Mouse (Mus musculus) embryonic facial prominence, embryonic 11.5 days (tissue): ENCODE data around the gene Gcdh. TPM values are rescaled to one million over a fixed set of nuclear protein-coding genes. Genes with fewer than 3 reads are reported as not detected.

Experiments used
- ATAC-seq: fragments of 200-750 bp; cut with Nextera tagmentation; replicated peaks from 2 replicates; pipeline ENCODE4 v1.8.0; 2017; ENCODE audit warnings: low read depth; ENCODE audit not compliant: insufficient number of reproducible peaks, low FRiP score, low TSS enrichment
- DNase-seq: peaks from one replicate; pipeline ENCODE4 v3.0.0-alpha.2; 2015; ENCODE audit warnings: low spot score
- H3K27ac ChIP-seq: fragments of 300-500 bp; sonication (generic); replicated peaks from 2 replicates; pipeline ENCODE4 v1.5.1; 2014; ENCODE audit warnings: mild to moderate bottlenecking, low read depth, low read length, control low read depth
- H3K27me3 ChIP-seq: fragments of 300-500 bp; sonication (generic); 2 replicates; pipeline ENCODE4 v1.6.1; 2014; ENCODE audit warnings: mild to moderate bottlenecking, low read length, moderate library complexity, mixed read lengths; ENCODE audit not compliant: control insufficient read depth, insufficient read depth
- H3K36me3 ChIP-seq: fragments of 300-500 bp; sonication (generic); replicated peaks from 2 replicates; pipeline ENCODE4 v1.6.1; 2014; ENCODE audit warnings: low read depth, mild to moderate bottlenecking, low read length, moderate library complexity, mixed read lengths; ENCODE audit not compliant: control insufficient read depth, insufficient read depth
- H3K4me1 ChIP-seq: fragments of 300-500 bp; sonication (generic); 2 replicates; pipeline ENCODE4 v1.6.1; 2014; ENCODE audit warnings: low read length, mixed read lengths; ENCODE audit not compliant: control insufficient read depth, insufficient read depth
- H3K4me2 ChIP-seq: fragments of 300-500 bp; sonication (generic); 2 replicates; pipeline ENCODE4 v1.6.1; 2014; ENCODE audit warnings: low read depth, mild to moderate bottlenecking, control low read depth, low read length, moderate library complexity
- H3K4me3 ChIP-seq: fragments of 300-500 bp; sonication (generic); 2 replicates; pipeline ENCODE4 v1.5.1; 2014; ENCODE audit warnings: low read depth, low read length, control low read depth
- H3K9ac ChIP-seq: fragments of 300-500 bp; sonication (generic); replicated peaks from 2 replicates; pipeline ENCODE4 v1.6.1; 2014; ENCODE audit warnings: mild to moderate bottlenecking, control low read depth, low read length
- H3K9me3 ChIP-seq: fragments of 300-500 bp; sonication (generic); replicated peaks from 2 replicates; pipeline ENCODE4 v1.6.1; 2016; ENCODE audit warnings: mild to moderate bottlenecking, low read length, inconsistent platforms, mixed read lengths; ENCODE audit not compliant: control insufficient read depth
- WGBS: fragments of 180-500 bp; shearing (Covaris S2); extraction: QIAGEN DNeasy Blood & Tissue Kit; methylation state at CpG from one replicate; pipeline ENCODE4 v1.1.7; 2014; 5-methylcytosine and 5-hydroxymethylcytosine counted together
- polyA plus RNA-seq: library from polyadenylated mRNA; unstranded; fragments of >200 nt; fragmentation: Nextera tagmentation; extraction: Ambion mirVana; gene quantifications from 2 replicates; pipeline ENCODE4 v1.2.1, GENCODE M21; 2014

Gene Gcdh
- polyA plus RNA-seq, 1 experiment from 2014 or later: 40.3 TPM

DNA sequence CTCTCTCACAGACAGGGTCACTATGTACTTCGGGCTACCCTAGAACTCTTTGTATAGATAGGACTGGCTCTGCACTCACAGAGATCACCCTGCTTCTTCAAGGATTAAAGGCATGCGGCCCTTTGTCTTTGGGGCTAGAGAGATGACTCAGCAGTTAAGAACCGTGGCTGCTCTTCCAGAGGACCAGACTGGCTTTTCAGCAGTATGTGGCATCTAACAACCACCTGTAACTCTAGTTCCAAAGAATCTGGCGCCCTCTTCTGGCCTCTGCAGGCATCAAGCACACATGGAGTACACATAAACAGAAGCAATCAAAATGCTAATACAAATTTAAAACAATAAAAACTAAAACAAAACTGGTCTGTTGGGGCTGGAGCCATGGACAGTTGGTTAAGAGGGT, 20.2 kb upstream of the Gcdh start:
- no peak for ATAC-seq
- no peaks in the 10 kb centered on the region for H3K36me3 ChIP-seq
- H3K27ac ChIP-seq: no peak overlapping the region
- WGBS: 35% methylated on average over 4 of the region's 4 CpGs
- DNase-seq: peak; percentile 41
- no peaks in the 10 kb centered on the region; the same call in 1 of the 2 replicates for H3K9me3 ChIP-seq
- no peak overlapping the region for H3K4me3 ChIP-seq
- H3K4me2 ChIP-seq: no peak overlapping the region
- peaks cover 33% of the 10 kb centered on the region for H3K27me3 ChIP-seq
- peaks cover 1% of the 10 kb centered on the region; the same call in 1 of the 2 replicates for H3K4me1 ChIP-seq
- no peak overlapping the region for H3K9ac ChIP-seq

DNA sequence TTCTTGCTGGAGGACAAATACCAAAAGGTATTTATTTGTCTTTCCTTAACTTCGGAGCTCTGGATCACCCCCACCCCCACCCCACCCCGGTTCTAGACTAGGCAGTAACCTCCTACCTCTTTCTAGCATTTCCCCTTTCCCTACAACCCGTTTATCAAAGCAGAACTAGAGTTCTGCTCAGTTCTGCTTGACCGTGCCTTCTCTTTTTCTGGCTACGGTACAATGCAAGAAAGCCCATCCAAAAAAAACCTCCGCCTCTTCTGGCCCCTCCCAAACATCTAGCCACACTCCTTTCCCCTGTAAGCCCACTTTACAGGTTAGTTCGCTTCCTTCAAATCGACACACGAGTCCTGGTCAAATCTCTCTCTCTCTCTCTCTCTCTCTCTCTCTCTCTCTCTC, 19.8 kb upstream of the Gcdh start:
- Histone ChIP-seq H3K27ac (no peak overlapping the region), H3K27me3 (peaks cover 34% of the 10 kb centered on the region)

DNA sequence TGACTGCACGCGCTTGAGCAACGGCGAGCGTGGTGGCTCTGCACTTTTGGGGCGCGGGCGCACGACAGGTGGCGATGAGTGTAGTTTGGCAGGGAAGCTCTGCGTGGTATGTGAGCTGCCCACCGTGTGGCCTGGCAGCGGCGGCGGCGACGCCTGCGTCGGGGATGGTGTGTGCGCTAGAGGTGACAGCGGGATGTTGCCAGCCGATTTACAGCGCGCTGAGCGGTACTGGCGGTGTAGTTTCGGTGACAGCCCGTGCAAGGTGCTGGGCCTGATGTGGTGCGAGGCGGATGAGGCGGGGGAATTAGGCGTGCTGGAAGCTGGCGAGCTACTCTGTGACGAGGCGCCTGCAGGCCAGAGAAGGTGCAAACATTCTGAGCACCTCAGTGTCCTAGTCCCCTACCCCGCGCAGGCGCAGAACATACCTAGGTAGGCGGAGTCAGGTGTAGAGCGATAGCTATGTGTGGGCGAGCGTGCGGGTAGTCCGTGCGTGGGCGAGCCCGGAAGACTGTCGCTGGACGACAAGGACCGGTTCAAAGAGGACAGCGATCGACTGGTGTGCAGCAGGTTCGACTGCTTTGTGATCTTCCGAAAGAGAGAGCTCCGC, 19.3 kb upstream of the Gcdh start:
- Histone ChIP-seq H3K4me2 (peak overlapping the region; percentile 81), H3K36me3 (no peaks in the 10 kb centered on the region), H3K4me3 (peak overlapping the region; percentile 39), H3K4me1 (peaks cover 3% of the 10 kb centered on the region; the same call in 1 of the 2 replicates), H3K9me3 (no peaks in the 10 kb centered on the region; the same call in 1 of the 2 replicates), H3K9ac (peak overlapping the region; percentile 43), H3K27me3 (peaks cover 33% of the 10 kb centered on the region), H3K27ac (no peak overlapping the region)
- 0 out of 2 replicates have a peak, but pooled peaks have one; percentile 11 for ATAC-seq
- peak; percentile 71 for DNase-seq
- WGBS: 1% methylated on average over 55 of the region's 55 CpGs

More for the DNA sequence above, 19.8 kb upstream of the Gcdh start:
- DNase-seq: no peak
- Histone ChIP-seq H3K36me3 (no peaks in the 10 kb centered on the region), H3K9me3 (no peaks in the 10 kb centered on the region; the same call in 1 of the 2 replicates), H3K9ac (peak overlapping the region; percentile 43), H3K4me1 (peaks cover 3% of the 10 kb centered on the region; the same call in 1 of the 2 replicates), H3K4me3 (peak overlapping the region; percentile 39), H3K4me2 (peak overlapping the region; percentile 81)
- WGBS: 16% methylated on average over 9 of the region's 9 CpGs
- no peak for ATAC-seq

DNA sequence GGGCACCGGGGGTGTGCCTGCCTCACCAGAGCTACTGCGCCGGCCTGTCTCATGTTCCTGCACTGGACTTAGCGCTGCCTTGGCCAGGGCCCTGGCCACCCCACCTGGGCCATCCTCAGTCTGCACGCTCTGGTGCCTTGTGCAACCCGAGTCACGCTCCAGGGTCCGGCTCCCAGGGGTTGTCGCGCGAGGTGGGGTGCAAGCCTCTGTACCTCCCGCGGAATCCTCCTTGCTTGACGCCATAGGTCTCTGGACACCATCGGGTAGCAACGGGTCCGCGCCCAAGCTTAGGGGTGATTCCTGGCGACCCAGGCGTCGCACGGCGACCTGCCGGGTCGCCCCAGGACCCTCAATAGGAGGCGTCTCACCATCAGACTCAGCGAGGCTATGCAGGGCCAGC, 18.7 kb upstream of the Gcdh start:
- Histone ChIP-seq H3K4me3 (peak overlapping the region; percentile 39; the same call in 1 of the 2 replicates), H3K27ac (no peak overlapping the region), H3K9ac (peak overlapping the region; percentile 43; the same call in 1 of the 2 replicates), H3K9me3 (no peaks in the 10 kb centered on the region; the same call in 1 of the 2 replicates), H3K4me2 (peak overlapping the region; percentile 81), H3K36me3 (no peaks in the 10 kb centered on the region), H3K4me1 (peaks cover 3% of the 10 kb centered on the region; the same call in 1 of the 2 replicates), H3K27me3 (peaks cover 28% of the 10 kb centered on the region)
- no peak for ATAC-seq
- WGBS: 23% methylated on average over 27 of the region's 27 CpGs
- no peak for DNase-seq

DNA sequence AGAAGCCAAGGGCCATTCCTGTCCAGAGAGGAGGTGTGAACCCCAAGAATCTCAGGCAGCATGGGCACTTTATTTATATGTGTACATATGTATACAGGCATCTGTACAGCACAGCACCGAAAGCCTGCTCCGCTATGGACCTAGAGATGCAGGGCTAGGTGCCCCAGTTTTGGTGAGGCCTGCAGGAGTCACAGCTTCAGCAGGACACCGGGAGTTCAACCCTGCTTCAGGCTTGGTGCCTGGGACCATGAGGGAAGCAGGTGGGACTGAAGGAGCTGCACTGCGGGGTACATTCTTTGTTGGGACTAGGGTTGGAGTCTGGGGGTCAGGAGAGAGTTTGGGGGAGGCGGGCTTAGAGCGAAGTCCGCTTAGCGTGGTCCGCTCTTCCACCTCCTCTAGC, 18.1 kb upstream of the Gcdh start:
- H3K9ac ChIP-seq: no peak overlapping the region
- peaks cover 28% of the 10 kb centered on the region for H3K27me3 ChIP-seq
- H3K4me3 ChIP-seq: no peak overlapping the region
- H3K36me3 ChIP-seq: no peaks in the 10 kb centered on the region
- DNase-seq (no peak), ATAC-seq (no peak)
- no peak overlapping the region for H3K27ac ChIP-seq
- no peaks in the 10 kb centered on the region; the same call in 1 of the 2 replicates for H3K9me3 ChIP-seq
- H3K4me1 ChIP-seq: peaks cover 3% of the 10 kb centered on the region; the same call in 1 of the 2 replicates
- 77% methylated on average over 9 of the region's 9 CpGs for WGBS
- H3K4me2 ChIP-seq: no peak overlapping the region

DNA sequence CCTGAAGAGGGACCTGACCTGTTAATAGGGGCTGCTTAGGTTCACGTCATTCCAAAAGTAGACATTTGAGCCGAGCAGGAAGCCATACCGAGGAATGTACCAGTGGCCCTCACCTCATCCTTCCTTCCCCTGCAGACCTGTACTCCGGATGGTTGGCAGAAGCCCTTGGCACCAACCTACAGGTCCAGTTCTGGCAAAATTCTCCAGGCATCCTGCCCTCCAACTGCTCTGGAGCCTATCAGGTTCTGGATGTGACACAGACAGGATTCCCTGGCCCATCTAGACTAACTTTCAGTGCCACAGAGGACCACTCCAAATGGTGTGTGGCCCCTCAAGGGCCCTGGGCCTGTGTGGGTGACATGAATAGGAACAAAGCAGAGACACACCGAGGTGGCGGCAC, 16.8 kb upstream of the Gcdh start:
- peaks cover 28% of the 10 kb centered on the region for H3K27me3 ChIP-seq
- peaks cover 3% of the 10 kb centered on the region; the same call in 1 of the 2 replicates for H3K4me1 ChIP-seq
- no peaks in the 10 kb centered on the region; the same call in 1 of the 2 replicates for H3K9me3 ChIP-seq
- H3K36me3 ChIP-seq: no peaks in the 10 kb centered on the region
- DNase-seq (no peak), ATAC-seq (no peak)
- no peak overlapping the region for H3K9ac ChIP-seq
- WGBS: 79% methylated on average over 6 of the region's 6 CpGs
- no peak overlapping the region for H3K27ac ChIP-seq
- H3K4me3 ChIP-seq: no peak overlapping the region
- H3K4me2 ChIP-seq: no peak overlapping the region

DNA sequence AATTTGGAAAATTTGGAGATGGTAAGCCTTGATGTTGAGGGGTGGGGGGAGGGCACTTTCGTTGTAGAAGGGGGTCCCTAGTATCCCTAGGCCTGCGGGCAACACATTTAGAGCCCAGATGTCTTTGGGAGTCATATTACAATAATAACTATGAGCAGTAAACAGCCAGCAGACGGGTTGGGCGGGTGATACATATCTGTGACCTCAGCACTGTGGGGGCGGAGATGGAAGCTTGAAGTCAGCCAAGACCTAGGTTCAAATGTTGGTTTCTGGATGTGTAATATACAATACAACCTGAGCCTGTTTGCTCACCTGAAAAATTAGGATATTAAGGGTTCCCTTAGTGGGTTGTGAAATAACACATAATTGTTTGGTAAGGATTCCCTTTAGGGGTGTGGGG, 16.2 kb upstream of the Gcdh start:
- H3K36me3 ChIP-seq: no peaks in the 10 kb centered on the region
- H3K9ac ChIP-seq: no peak overlapping the region
- H3K27ac ChIP-seq: no peak overlapping the region
- WGBS: 57% methylated on average over 5 of the region's 5 CpGs
- peaks cover 28% of the 10 kb centered on the region for H3K27me3 ChIP-seq
- H3K4me1 ChIP-seq: peaks cover 3% of the 10 kb centered on the region; the same call in 1 of the 2 replicates
- DNase-seq: no peak
- no peak for ATAC-seq
- H3K9me3 ChIP-seq: no peaks in the 10 kb centered on the region; the same call in 1 of the 2 replicates
- H3K4me3 ChIP-seq: no peak overlapping the region
- H3K4me2 ChIP-seq: no peak overlapping the region

DNA sequence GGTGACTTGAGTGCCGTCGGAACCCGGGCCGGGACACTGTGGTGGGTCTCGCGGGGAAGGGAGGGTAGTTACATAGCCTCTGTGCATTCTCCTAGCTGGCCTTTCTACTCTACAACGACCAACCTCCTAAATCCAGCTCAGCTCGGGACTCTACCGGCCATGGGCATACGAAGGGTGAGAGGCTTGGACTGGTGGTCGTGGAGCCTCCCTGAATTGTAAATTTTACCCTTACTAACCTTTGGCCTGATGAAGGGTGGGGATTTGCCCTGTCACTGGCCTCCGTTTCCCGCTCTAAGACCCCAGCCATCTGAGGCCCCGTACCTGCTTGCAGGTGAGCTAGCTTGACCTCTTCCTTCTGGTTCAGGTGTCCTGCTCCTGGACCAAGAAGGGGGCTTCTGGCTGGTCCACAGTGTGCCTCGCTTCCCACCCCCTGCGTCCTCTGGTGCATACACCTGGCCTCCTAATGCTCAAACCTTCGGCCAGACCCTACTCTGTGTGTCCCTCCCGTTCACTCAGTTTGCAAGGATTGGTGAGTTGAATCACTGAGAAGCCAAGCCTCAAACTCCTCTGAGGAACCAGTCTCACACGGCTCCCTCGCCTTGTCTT, 15.5 kb upstream of the Gcdh start:
- no peak for ATAC-seq
- H3K4me1 ChIP-seq: peaks cover 3% of the 10 kb centered on the region; the same call in 1 of the 2 replicates
- H3K9me3 ChIP-seq: no peaks in the 10 kb centered on the region; the same call in 1 of the 2 replicates
- H3K4me3 ChIP-seq: peak overlapping the region; percentile 59
- peaks cover 28% of the 10 kb centered on the region for H3K27me3 ChIP-seq
- 48% methylated on average over 20 of the region's 20 CpGs for WGBS
- DNase-seq: no peak
- H3K36me3 ChIP-seq: no peaks in the 10 kb centered on the region
- peak overlapping the region; percentile 78 for H3K4me2 ChIP-seq
- no peak overlapping the region for H3K27ac ChIP-seq
- peak overlapping the region; percentile 67 for H3K9ac ChIP-seq
